Mouse (Mus musculus): Measurements from ENCODE around the gene Hyou1.
"Not testable (repeated sequence)": the region's sequence is repeated elsewhere in the genome, so short reads cannot be mapped to it uniquely, and the experiment has no call there.

The Hyou1 gene

GRCm38 (mm10) chr9:44401081-44401480, 21.8 kb downstream of the Hyou1 start:
- peak in 1 of 2 experiments; percentile 13 for DNase-seq (ENCODE audit: inconsistent age in 2 of 2, low spot score in 1 of 2)

DNA sequence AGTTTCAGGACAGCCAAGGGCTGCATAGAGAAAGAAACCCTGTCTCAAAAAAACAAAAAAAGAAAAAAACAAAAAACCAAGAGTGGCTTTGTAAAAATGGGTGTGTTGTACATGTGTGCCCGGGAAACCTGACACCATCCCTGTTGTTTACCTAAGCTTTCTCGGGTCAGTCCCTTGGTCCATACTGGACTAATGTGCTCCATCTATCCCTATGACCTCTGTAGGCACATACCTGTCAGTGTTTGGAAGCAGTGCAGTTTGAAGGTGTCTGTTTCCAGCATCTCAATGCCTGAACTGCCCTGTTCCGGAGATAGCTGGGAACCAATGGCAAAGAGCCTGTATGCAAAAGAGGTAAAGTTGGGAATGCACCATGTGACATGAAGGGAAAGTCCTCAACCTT, 25.7 kb downstream of the Hyou1 start:
- no peak for DNase-seq (ENCODE audit: inconsistent age in 2 of 2, low spot score in 1 of 2)

DNA sequence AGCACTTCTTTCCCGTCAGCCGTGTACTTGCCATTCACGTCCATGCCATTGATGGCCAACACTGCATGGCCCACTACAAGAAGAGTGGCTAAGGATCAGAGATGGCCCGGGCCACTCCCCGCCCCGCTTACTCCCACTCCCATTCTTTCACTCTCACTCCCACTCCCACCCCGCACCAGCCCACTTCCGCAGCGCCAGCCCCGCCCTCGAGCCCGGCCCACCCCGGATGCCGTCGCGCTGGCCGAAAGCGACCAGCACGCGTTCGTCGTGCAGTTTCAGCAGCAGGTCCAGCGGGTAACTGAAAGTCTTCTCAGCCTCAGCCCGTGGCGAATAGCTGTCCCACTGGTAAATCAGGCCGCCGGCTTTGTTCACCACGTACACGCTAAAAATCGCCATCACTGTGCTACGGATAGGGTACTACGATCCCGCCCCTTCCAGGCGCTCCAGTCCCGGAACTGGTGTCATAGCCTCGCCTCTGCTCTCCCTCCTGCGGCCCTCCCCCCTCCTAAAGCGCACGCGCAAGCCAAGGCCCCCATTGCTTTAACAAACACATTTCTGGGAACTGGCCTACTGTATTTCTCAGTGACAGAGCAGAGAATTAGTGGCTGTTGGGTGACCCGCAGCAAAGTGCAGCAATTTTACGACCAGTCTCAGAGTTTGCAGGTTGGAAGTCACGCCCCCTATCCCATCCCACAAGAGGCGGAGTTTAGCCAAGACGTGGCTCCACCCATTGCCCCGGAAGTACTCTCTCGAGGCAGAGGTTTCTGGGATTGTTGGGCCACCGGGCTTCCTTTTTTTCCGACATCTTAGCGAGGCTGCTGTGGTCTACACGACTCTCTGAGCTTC, 27.8 kb downstream of the Hyou1 start, which contains the start of the genes Rps25 and Trappc4:
TSS of gene Rps25 (plus strand) at position 234 of the 846 bp plus-strand sequence.
TSS of gene Trappc4 (minus strand) at position 695 of the 846 bp plus-strand sequence.
- DNase-seq (ENCODE audit: inconsistent age in 2 of 2, low spot score in 1 of 2): peak; percentile 93 to 98

DNA sequence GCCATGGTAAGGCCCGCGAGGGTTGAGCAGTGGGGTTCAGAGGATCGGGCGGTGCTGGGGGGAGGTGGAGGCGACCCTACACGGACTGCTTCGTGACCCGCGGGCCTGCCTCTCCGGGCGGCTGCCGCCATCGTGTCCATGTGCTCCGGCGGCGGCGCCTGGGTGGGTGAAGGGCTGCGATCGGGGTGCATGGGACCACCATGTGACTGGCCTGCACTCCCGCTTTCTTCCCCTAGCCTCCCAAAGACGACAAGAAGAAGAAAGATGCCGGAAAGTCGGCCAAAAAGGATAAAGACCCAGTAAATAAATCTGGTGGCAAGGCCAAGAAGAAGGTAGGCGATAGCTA, 28.4 kb downstream of the Hyou1 start:
- no peak for DNase-seq (ENCODE audit: inconsistent age in 2 of 2, low spot score in 1 of 2)

GRCm38 (mm10) chr9:44408693-44409092, 29.4 kb downstream of the Hyou1 start:
- peak in 1 of 2 experiments; percentile 35 for DNase-seq (ENCODE audit: inconsistent age in 2 of 2, low spot score in 1 of 2)

- peak in 1 of 2 experiments; percentile 32 for DNase-seq (ENCODE audit: inconsistent age in 2 of 2, low spot score in 1 of 2)
These were observed 31.5 kb downstream of the Hyou1 start for GRCm38 (mm10) chr9:44410647-44411336.

DNA sequence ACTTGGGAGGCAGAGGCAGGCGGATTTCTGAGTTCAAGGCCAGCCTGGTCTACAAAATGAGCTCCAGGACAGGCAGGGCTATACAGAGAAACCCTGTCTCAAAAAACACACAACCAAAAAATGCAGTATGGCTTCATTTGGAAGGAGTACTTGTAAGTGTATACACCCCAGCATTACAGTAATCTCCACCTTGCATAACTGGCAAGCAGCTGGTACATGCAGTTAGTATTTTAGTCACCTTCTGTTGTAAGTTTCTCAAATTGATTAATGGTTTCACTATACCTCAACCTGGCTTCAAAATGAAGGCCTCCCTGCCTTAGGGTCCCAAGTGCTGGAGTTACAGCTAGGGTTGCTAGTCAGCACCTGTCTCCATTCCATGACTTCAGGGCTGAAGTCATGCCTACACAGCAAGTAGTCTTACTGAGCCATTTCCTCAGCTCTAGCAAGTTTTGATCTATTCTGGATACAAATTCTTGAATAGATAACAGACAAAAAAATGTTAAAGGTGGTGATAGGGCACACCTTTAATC, 32.4 kb downstream of the Hyou1 start:
- DNase-seq (ENCODE audit: inconsistent age in 2 of 2, low spot score in 1 of 2): no peak

- DNase-seq (ENCODE audit: inconsistent age in 2 of 2, low spot score in 1 of 2): peak in 1 of 2 experiments; percentile 34
These were observed 33.0 kb downstream of the Hyou1 start for GRCm38 (mm10) chr9:44412306-44412705.

GRCm38 (mm10) chr9:44412781-44413180, 33.5 kb downstream of the Hyou1 start:
- DNase-seq (ENCODE audit: inconsistent age in 2 of 2, low spot score in 1 of 2): no peak

- DNase-seq (ENCODE audit: inconsistent age in 2 of 2, low spot score in 1 of 2): no peak
These were observed 38.0 kb downstream of the Hyou1 start for GRCm38 (mm10) chr9:44417156-44417891.

DNA sequence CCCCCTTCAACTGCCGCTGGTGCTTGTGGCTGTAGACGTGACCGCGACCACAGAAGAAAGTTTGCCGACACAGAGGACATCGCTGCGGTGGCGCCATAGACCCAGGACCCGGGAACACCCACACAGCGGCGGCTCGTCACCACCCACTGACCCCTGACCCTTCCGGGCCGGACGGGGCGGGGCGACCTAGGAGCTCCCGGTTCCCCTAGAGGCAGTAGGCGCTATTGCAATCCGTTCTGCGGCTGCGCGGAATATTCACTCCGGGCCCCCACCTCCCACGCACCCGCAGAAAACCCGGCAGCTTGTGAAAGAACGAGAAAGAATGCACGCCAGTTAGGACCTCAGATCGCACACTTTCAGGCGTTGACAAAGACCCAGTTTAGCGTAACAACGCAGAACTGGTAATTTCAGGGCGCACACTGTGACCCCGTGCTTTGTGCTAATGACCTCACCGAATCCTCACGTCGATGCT, 38.6 kb downstream of the Hyou1 start:
- peak; percentile 96 to 99 for DNase-seq (ENCODE audit: inconsistent age in 2 of 2, low spot score in 1 of 2)

DNA sequence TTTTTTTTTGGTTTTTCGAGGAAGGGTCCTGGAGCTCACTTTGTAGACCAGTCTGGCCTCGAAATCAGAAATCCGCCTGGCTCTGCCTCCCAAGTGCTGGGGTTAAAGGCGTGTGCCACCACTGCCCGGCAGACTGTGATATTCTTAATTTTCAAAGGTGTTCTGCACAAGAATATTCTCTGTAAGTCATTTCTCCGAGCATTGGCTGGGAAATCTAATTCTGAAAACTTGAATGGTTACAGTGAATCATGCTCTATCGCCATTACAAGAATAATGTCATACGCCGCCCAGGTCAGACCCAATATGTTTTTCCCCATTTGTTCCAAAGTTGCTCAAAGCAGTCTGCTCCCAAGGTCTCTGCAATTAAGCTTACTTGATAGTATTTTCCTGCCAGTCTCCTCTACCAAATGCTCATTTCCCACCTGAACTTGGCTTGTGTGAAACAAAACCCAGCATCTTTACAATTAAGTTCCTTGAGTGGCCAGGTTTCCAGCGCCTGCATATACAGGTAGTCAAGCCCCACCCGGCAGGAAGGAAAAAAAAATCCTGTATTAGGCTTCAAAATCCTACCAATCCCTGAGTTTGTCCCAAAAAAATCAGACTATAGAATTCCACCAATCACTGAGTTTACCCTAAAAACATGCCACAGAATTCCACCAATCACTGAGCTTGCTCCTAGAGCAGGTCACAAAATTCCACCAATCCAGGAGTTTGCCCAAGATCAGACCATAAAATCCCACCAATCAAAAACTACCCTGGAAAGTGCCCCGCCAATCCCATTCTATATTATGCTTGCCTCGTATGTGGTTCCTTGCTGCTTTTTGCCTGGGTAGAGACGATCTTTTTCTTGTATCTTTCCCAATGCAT, 39.5 kb downstream of the Hyou1 start, which contains the start of gene Ccdc84:
TSS of gene Ccdc84 (minus strand) at position 51 of the 867 bp plus-strand sequence.
- DNase-seq (ENCODE audit: inconsistent age in 2 of 2, low spot score in 1 of 2): no peak

DNA sequence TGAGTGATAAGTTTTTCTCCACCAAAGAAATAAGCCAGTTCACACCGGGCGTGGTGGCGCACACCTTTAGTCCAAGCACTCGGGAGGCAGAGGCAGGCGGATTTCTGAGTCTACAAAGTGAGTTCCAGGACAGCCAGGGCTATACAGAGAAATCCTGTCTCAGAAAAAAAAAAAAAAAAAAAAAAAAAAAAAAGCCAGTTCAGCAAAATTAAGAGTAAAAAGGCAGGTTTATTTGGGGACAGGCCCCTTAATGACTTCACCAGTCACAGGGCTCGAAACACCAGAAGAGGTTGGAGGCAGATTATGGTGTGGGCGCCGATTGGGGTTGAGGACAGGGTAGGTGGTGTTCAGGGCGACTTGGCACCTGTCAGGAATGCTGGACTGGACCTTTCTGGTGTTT, 40.4 kb downstream of the Hyou1 start:
- DNase-seq (ENCODE audit: inconsistent age in 2 of 2, low spot score in 1 of 2): not testable (repeated sequence)

GRCm38 (mm10) chr9:44420280-44420898, 41.1 kb downstream of the Hyou1 start:
- no peak for DNase-seq (ENCODE audit: inconsistent age in 2 of 2, low spot score in 1 of 2)

GRCm38 (mm10) chr9:44423576-44423975, 44.3 kb downstream of the Hyou1 start:
- DNase-seq (ENCODE audit: inconsistent age in 2 of 2, low spot score in 1 of 2): no peak

GRCm38 (mm10) chr9:44432577-44433185, 53.4 kb downstream of the Hyou1 start:
- DNase-seq (ENCODE audit: inconsistent age in 2 of 2, low spot score in 1 of 2): no peak

- DNase-seq (ENCODE audit: inconsistent age in 2 of 2, low spot score in 1 of 2): no peak
These were observed 56.5 kb downstream of the Hyou1 start for GRCm38 (mm10) chr9:44435747-44436146.

- DNase-seq (ENCODE audit: inconsistent age in 2 of 2, low spot score in 1 of 2): no peak
These were observed 61.7 kb downstream of the Hyou1 start, which contains the start of gene Foxr1 for GRCm38 (mm10) chr9:44440961-44441360. Foxr1 (minus strand) TSS chr9:44441136.

Data from adrenal gland, adult (tissue).